Mouse (Mus musculus): ENCODE results near the gene Sap18b.
"Not testable (repeated sequence)": the region's sequence is repeated elsewhere in the genome, so short reads cannot be mapped to it uniquely, and the experiment has no call there.

Sap18b gene

GRCm38 (mm10) chr8:95822096-95822495 is 3.0 kb upstream of the Sap18b start:
- no peak for DNase-seq (ENCODE audit: low spot score)

GRCm38 (mm10) chr8:95822699-95823098 is 2.4 kb upstream of the Sap18b start:
- DNase-seq (ENCODE audit: low spot score): no peak

- DNase-seq (ENCODE audit: low spot score): no peak
These were observed 5.0 kb downstream of the Sap18b start for GRCm38 (mm10) chr8:95830144-95830543.

- peak; percentile 90 for DNase-seq (ENCODE audit: low spot score)
These were observed 7.7 kb downstream of the Sap18b start for GRCm38 (mm10) chr8:95832603-95833434.

GRCm38 (mm10) chr8:95833435-95833984 is 8.4 kb downstream of the Sap18b start:
- DNase-seq (ENCODE audit: low spot score): no peak

- DNase-seq (ENCODE audit: low spot score): no peak
These were observed 10.7 kb downstream of the Sap18b start for GRCm38 (mm10) chr8:95835891-95836290.

GRCm38 (mm10) chr8:95837266-95837665 is 12.1 kb downstream of the Sap18b start:
- no peak for DNase-seq (ENCODE audit: low spot score)

GRCm38 (mm10) chr8:95839289-95839688 is 14.1 kb downstream of the Sap18b start:
- DNase-seq (ENCODE audit: low spot score): no peak

GRCm38 (mm10) chr8:95841436-95841835 is 16.3 kb downstream of the Sap18b start:
- DNase-seq (ENCODE audit: low spot score): no peak

- DNase-seq (ENCODE audit: low spot score): no peak
These were observed 18.8 kb downstream of the Sap18b start for GRCm38 (mm10) chr8:95843968-95844367.

GRCm38 (mm10) chr8:95845026-95845425 is 19.9 kb downstream of the Sap18b start:
- no peak for DNase-seq (ENCODE audit: low spot score)

GRCm38 (mm10) chr8:95848061-95848551 is 23.0 kb downstream of the Sap18b start:
- DNase-seq (ENCODE audit: low spot score): no peak

- no peak for DNase-seq (ENCODE audit: low spot score)
These were observed 23.8 kb downstream of the Sap18b start for GRCm38 (mm10) chr8:95848734-95849464.

- DNase-seq (ENCODE audit: low spot score): no peak
These were observed 25.2 kb downstream of the Sap18b start for GRCm38 (mm10) chr8:95850326-95850725.

GRCm38 (mm10) chr8:95852290-95852689 is 27.1 kb downstream of the Sap18b start:
- no peak for DNase-seq (ENCODE audit: low spot score)

- peak; percentile 39 for DNase-seq (ENCODE audit: low spot score)
These were observed 28.1 kb downstream of the Sap18b start, which contains the start of gene Slc38a7 for GRCm38 (mm10) chr8:95853102-95853843. Slc38a7 (minus strand) TSS chr8:95853539.

GRCm38 (mm10) chr8:95854174-95854573 is 29.0 kb downstream of the Sap18b start:
- DNase-seq (ENCODE audit: low spot score): no peak

GRCm38 (mm10) chr8:95863761-95864440 is 38.8 kb downstream of the Sap18b start:
- not testable (repeated sequence) for DNase-seq (ENCODE audit: low spot score)

- not testable (repeated sequence) for DNase-seq (ENCODE audit: low spot score)
These were observed 39.7 kb downstream of the Sap18b start for GRCm38 (mm10) chr8:95864851-95865250.

- no peak for DNase-seq (ENCODE audit: low spot score)
These were observed 46.5 kb downstream of the Sap18b start for GRCm38 (mm10) chr8:95871690-95872089.

GRCm38 (mm10) chr8:95875270-95875669 is 50.1 kb downstream of the Sap18b start:
- DNase-seq (ENCODE audit: low spot score): no peak

Measured in ovary, postnatal 14 days (tissue).